Mouse (Mus musculus): ENCODE results near the gene Cdcp2. TPM values are rescaled to one million over a fixed set of nuclear protein-coding genes. Genes with fewer than 3 reads are reported as not detected.

The Cdcp2 gene
- polyA plus RNA-seq (2014; fragmentation: Nextera tagmentation; extraction: Ambion mirVana): not detected in 2 replicates

- Histone ChIP-seq H3K9ac (replicated peaks; ENCODE audit: low read depth, low read length) (0 out of 2 replicates have a peak within 1 kb of the TSS, but pooled peaks have one; percentile 14), H3K27ac (ENCODE audit: low read length) (no peak within 1 kb of the TSS), H3K4me1 (ENCODE audit: control insufficient read depth, insufficient read depth, low read length) (0 out of 2 replicates have a peak, but pooled peaks cover 4% of the 10 kb centered on the region), H3K4me3 (ENCODE audit: low read depth, low read length) (no peak within 1 kb of the TSS), H3K27me3 (ENCODE audit: control insufficient read depth, insufficient read depth, low read length) (no peaks in the 10 kb centered on the region), H3K9me3 (ENCODE audit: control insufficient read depth, low read depth, low read length) (no peaks in the 10 kb centered on the region), H3K4me2 (replicated peaks; ENCODE audit: low read depth, low read length) (no peak within 1 kb of the TSS), H3K36me3 (ENCODE audit: control insufficient read depth, insufficient read depth, low read length) (no peaks in the 10 kb centered on the region)
- ATAC-seq (ENCODE audit: insufficient number of reproducible peaks, insufficient read depth, low FRiP score, low read depth): no peak
- 68% methylated on average over 16 of the region's 16 CpGs for WGBS
Observed at GRCm38 (mm10) chr4:107096841-107097373, at the start of gene Cdcp2. TSS of gene Cdcp2 (plus strand) at chr4:107096891.

GRCm38 (mm10) chr4:107047806-107048205, 48.9 kb upstream of the Cdcp2 start:
- no peaks in the 10 kb centered on the region for H3K27me3 ChIP-seq (ENCODE audit: control insufficient read depth, insufficient read depth, low read length)
- ATAC-seq (ENCODE audit: insufficient number of reproducible peaks, insufficient read depth, low FRiP score, low read depth): 0 out of 2 replicates have a peak, but pooled peaks have one; percentile 6
- H3K36me3 ChIP-seq (ENCODE audit: control insufficient read depth, insufficient read depth, low read length): peaks cover 40% of the 10 kb centered on the region
- H3K27ac ChIP-seq (ENCODE audit: low read length): no peak overlapping the region
- no peaks in the 10 kb centered on the region for H3K4me1 ChIP-seq (ENCODE audit: control insufficient read depth, insufficient read depth, low read length)
- no peaks in the 10 kb centered on the region for H3K9me3 ChIP-seq (ENCODE audit: control insufficient read depth, low read depth, low read length)
- no peak overlapping the region for H3K4me3 ChIP-seq (ENCODE audit: low read depth, low read length)
- WGBS: 86% methylated on average over 5 of the region's 5 CpGs
- H3K4me2 ChIP-seq (replicated peaks; ENCODE audit: low read depth, low read length): no peak overlapping the region
- H3K9ac ChIP-seq (replicated peaks; ENCODE audit: low read depth, low read length): no peak overlapping the region

- Histone ChIP-seq H3K36me3 (ENCODE audit: control insufficient read depth, insufficient read depth, low read length) (peaks cover 36% of the 10 kb centered on the region), H3K4me1 (ENCODE audit: control insufficient read depth, insufficient read depth, low read length) (no peaks in the 10 kb centered on the region)
Observed at GRCm38 (mm10) chr4:107048568-107049162, 48.0 kb upstream of the Cdcp2 start.

GRCm38 (mm10) chr4:107051889-107052288, 44.8 kb upstream of the Cdcp2 start:
- Histone ChIP-seq H3K4me3 (ENCODE audit: low read depth, low read length) (no peak overlapping the region), H3K27ac (ENCODE audit: low read length) (no peak overlapping the region), H3K4me1 (ENCODE audit: control insufficient read depth, insufficient read depth, low read length) (no peaks in the 10 kb centered on the region), H3K9me3 (ENCODE audit: control insufficient read depth, low read depth, low read length) (no peaks in the 10 kb centered on the region), H3K9ac (replicated peaks; ENCODE audit: low read depth, low read length) (no peak overlapping the region), H3K36me3 (ENCODE audit: control insufficient read depth, insufficient read depth, low read length) (peaks cover 24% of the 10 kb centered on the region), H3K4me2 (replicated peaks; ENCODE audit: low read depth, low read length) (no peak overlapping the region), H3K27me3 (ENCODE audit: control insufficient read depth, insufficient read depth, low read length) (no peaks in the 10 kb centered on the region)
- 66% methylated on average over 4 of the region's 4 CpGs for WGBS
- no peak for ATAC-seq (ENCODE audit: insufficient number of reproducible peaks, insufficient read depth, low FRiP score, low read depth)

More at GRCm38 (mm10) chr4:107048568-107049162, 48.0 kb upstream of the Cdcp2 start:
- WGBS: 91% methylated on average over 11 of the region's 11 CpGs
- H3K4me2 ChIP-seq (replicated peaks; ENCODE audit: low read depth, low read length): no peak overlapping the region
- no peak overlapping the region for H3K9ac ChIP-seq (replicated peaks; ENCODE audit: low read depth, low read length)
- H3K4me3 ChIP-seq (ENCODE audit: low read depth, low read length): no peak overlapping the region
- no peak overlapping the region for H3K27ac ChIP-seq (ENCODE audit: low read length)
- H3K9me3 ChIP-seq (ENCODE audit: control insufficient read depth, low read depth, low read length): no peaks in the 10 kb centered on the region
- H3K27me3 ChIP-seq (ENCODE audit: control insufficient read depth, insufficient read depth, low read length): no peaks in the 10 kb centered on the region
- no peak for ATAC-seq (ENCODE audit: insufficient number of reproducible peaks, insufficient read depth, low FRiP score, low read depth)

- Histone ChIP-seq H3K36me3 (ENCODE audit: control insufficient read depth, insufficient read depth, low read length) (peaks cover 26% of the 10 kb centered on the region), H3K4me3 (ENCODE audit: low read depth, low read length) (no peak overlapping the region), H3K4me2 (replicated peaks; ENCODE audit: low read depth, low read length) (no peak overlapping the region), H3K4me1 (ENCODE audit: control insufficient read depth, insufficient read depth, low read length) (no peaks in the 10 kb centered on the region), H3K27me3 (ENCODE audit: control insufficient read depth, insufficient read depth, low read length) (no peaks in the 10 kb centered on the region), H3K9ac (replicated peaks; ENCODE audit: low read depth, low read length) (no peak overlapping the region), H3K9me3 (ENCODE audit: control insufficient read depth, low read depth, low read length) (no peaks in the 10 kb centered on the region), H3K27ac (ENCODE audit: low read length) (no peak overlapping the region)
- WGBS: 46% methylated on average over 5 of the region's 5 CpGs
- ATAC-seq (ENCODE audit: insufficient number of reproducible peaks, insufficient read depth, low FRiP score, low read depth): no peak
Observed at GRCm38 (mm10) chr4:107052962-107053553, 43.6 kb upstream of the Cdcp2 start.

GRCm38 (mm10) chr4:107056088-107056487, 40.6 kb upstream of the Cdcp2 start:
- ATAC-seq (ENCODE audit: insufficient number of reproducible peaks, insufficient read depth, low FRiP score, low read depth): no peak
- no peaks in the 10 kb centered on the region for H3K9me3 ChIP-seq (ENCODE audit: control insufficient read depth, low read depth, low read length)
- 73% methylated on average over 3 of the region's 3 CpGs for WGBS
- no peak overlapping the region for H3K27ac ChIP-seq (ENCODE audit: low read length)
- peaks cover 41% of the 10 kb centered on the region for H3K36me3 ChIP-seq (ENCODE audit: control insufficient read depth, insufficient read depth, low read length)
- no peak overlapping the region for H3K4me3 ChIP-seq (ENCODE audit: low read depth, low read length)
- no peak overlapping the region for H3K9ac ChIP-seq (replicated peaks; ENCODE audit: low read depth, low read length)
- H3K27me3 ChIP-seq (ENCODE audit: control insufficient read depth, insufficient read depth, low read length): no peaks in the 10 kb centered on the region
- no peak overlapping the region for H3K4me2 ChIP-seq (replicated peaks; ENCODE audit: low read depth, low read length)
- no peaks in the 10 kb centered on the region for H3K4me1 ChIP-seq (ENCODE audit: control insufficient read depth, insufficient read depth, low read length)

- no peak overlapping the region for H3K27ac ChIP-seq (ENCODE audit: low read length)
- no peak overlapping the region for H3K4me2 ChIP-seq (replicated peaks; ENCODE audit: low read depth, low read length)
- no peaks in the 10 kb centered on the region for H3K9me3 ChIP-seq (ENCODE audit: control insufficient read depth, low read depth, low read length)
- no peak overlapping the region for H3K9ac ChIP-seq (replicated peaks; ENCODE audit: low read depth, low read length)
- H3K27me3 ChIP-seq (ENCODE audit: control insufficient read depth, insufficient read depth, low read length): no peaks in the 10 kb centered on the region
- no peaks in the 10 kb centered on the region for H3K4me1 ChIP-seq (ENCODE audit: control insufficient read depth, insufficient read depth, low read length)
- no peak for ATAC-seq (ENCODE audit: insufficient number of reproducible peaks, insufficient read depth, low FRiP score, low read depth)
- H3K36me3 ChIP-seq (ENCODE audit: control insufficient read depth, insufficient read depth, low read length): peaks cover 55% of the 10 kb centered on the region
- WGBS: 89% methylated on average over 5 of the region's 5 CpGs
- no peak overlapping the region for H3K4me3 ChIP-seq (ENCODE audit: low read depth, low read length)
Observed at GRCm38 (mm10) chr4:107058346-107058745, 38.3 kb upstream of the Cdcp2 start.

- Histone ChIP-seq H3K4me3 (ENCODE audit: low read depth, low read length) (no peak overlapping the region), H3K4me2 (replicated peaks; ENCODE audit: low read depth, low read length) (no peak overlapping the region), H3K9ac (replicated peaks; ENCODE audit: low read depth, low read length) (no peak overlapping the region), H3K9me3 (ENCODE audit: control insufficient read depth, low read depth, low read length) (no peaks in the 10 kb centered on the region), H3K27me3 (ENCODE audit: control insufficient read depth, insufficient read depth, low read length) (no peaks in the 10 kb centered on the region), H3K36me3 (ENCODE audit: control insufficient read depth, insufficient read depth, low read length) (peaks cover 57% of the 10 kb centered on the region), H3K27ac (ENCODE audit: low read length) (no peak overlapping the region), H3K4me1 (ENCODE audit: control insufficient read depth, insufficient read depth, low read length) (no peaks in the 10 kb centered on the region)
- 83% methylated on average over 6 of the region's 6 CpGs for WGBS
- ATAC-seq (ENCODE audit: insufficient number of reproducible peaks, insufficient read depth, low FRiP score, low read depth): no peak
Observed at GRCm38 (mm10) chr4:107058781-107059180, 37.9 kb upstream of the Cdcp2 start.
